Mouse (Mus musculus) liver, postnatal 0 days (tissue): Measurements from ENCODE around the gene Sar1b.

Experiments used
- CTCF ChIP-seq: sonication (generic); IDR thresholded peaks from 2 replicates; pipeline ENCODE4 v1.5.1; 2016; ENCODE audit warnings: antibody characterized with exemption, low read depth
- EP300 ChIP-seq: IDR thresholded peaks from 2 replicates; pipeline ENCODE4 v1.6.1; 2016; ENCODE audit warnings: antibody characterized with exemption, low read depth, mild to moderate bottlenecking

GRCm38 (mm10) chr11:51759941-51760657 is 3.4 kb upstream of the Sar1b start:
- TF ChIP-seq CTCF: no peak
- no peak for TF ChIP-seq EP300
